Mouse (Mus musculus): Measurements from ENCODE around the gene Rps17. TPM values are rescaled to one million over a fixed set of nuclear protein-coding genes. Genes with fewer than 3 reads are reported as not detected.

The Rps17 gene
- total RNA-seq, 2 experiments from 2014 or later = 818 to 856 TPM

DNA sequence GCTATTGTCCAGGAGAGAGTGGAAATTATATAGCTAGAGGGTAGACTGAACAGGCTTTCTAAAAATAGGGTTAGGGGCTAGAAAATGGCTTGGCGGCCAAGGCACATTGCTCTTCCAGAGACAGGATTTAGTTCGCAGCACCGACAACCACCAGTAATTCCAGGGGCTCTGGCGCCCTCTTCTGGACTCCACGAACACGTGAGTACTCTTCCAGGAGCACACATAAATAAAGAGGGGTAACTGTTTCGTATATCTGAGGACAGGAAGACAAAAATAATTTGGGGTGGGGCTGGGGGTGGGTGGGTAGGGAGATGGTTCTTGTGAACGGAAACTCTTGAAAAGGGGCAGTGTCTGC, 8.6 kb downstream of the Rps17 start:
- peak; percentile 71 to 76 for DNase-seq
- intact Hi-C loops (cut with DNase I) = no loop called here

DNA sequence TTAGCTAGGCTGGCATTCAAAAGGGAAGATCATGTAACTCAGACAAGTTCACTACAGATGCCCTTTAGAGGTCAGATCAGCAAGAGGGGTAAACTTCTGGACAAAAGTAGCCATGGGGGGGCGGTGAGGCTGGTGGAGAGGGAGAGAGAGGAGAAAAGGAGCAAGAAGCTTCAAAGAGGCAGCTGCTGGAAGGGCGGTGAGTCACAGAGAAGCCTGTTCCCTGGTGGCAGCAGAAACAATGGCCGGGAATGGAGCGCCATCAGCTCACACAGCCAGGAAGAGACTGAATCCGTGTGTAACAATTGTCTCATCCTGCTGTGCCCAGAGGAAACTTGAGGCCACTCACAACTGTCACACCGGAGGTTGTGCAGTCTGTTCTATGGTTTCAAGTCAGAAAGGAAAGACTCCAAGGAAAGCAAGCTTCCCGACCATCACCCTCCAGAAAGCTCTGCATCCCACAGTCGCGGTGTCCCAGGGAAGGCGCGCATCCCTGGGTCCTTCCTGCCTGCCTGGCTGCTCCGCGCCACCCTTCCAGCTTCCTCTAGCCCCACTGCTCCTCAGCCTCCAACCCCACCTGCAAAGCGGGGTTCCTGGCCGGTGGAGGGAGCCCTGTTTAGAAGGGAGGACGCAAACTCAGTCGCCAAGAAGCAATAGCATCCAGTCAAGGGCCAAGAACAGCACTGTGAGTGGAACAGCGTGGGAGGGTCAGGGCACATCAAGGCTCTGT, 9.2 kb downstream of the Rps17 start:
- peak; percentile 34 to 37 for DNase-seq
- intact Hi-C loops (cut with DNase I) = no loop called here

DNA sequence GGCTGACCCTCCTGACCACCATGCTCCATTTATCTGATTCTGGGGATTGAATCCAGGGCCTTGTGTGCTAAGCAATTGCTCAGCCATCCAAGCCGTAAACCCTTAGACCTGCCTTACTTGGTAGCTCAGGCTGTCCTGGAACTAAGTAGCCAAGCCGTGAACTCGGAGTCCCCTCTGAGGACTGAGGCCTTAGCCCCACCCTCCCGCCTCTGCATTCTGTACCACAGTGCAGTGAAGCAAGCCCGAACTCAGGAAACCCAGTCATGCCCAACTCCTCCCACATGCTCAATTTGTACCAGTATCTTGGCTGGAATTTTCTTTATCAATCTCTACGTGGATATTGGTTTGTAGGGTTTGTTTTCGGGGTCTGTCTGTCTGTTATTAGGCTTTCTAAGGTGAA, 13.2 kb downstream of the Rps17 start:
- DNase-seq = no peak
- intact Hi-C loops (cut with DNase I) = loop anchor here (2.0 kb wide), 2 partner anchors 19 to 121 kb away; no protein-coding TSS in a partner anchor

DNA sequence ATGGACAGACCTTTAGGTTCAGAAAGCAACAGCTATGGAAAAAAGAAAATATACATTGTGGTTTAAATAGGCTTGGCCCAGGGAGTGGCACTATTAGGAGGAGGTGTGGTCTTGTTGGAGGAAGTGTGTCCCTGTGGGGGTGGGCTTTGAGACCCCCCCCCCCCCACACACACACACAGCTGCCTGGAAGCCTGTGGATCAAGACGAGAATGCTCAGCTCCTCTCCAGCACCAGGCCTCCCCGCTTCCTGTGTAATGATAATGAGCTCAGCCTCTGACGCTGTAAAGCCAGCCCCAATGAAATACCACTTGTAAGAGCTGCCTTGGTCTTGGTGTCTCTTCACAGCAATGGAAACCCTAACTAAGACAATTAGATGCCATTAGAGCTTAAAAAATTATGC, 14.3 kb downstream of the Rps17 start:
- intact Hi-C loops (cut with DNase I) = loop anchor here (2.0 kb wide), 1 partner anchor 120 kb away; no protein-coding TSS in a partner anchor
- DNase-seq = no peak

DNA sequence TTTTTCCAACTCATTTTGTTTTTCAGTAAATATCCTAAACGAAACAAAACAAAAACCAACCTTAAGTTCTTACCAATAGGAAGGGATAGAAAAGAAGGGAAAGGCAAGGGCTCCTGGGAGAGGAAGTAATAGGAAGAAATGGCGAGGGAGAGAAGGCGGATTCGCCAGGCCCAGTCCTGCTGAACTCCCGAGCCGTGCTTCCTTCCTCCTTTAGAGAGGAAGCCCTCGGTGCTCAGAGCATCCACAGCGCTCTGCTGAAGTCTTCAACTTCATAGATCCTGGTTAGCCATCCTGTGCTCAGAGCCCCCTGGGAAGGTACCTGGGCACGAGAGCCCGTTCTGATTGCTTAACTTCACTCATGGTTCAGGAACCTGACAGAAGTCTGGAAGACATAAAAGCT, 17.4 kb downstream of the Rps17 start:
- intact Hi-C loops (cut with DNase I) = no loop called here
- no peak for DNase-seq

DNA sequence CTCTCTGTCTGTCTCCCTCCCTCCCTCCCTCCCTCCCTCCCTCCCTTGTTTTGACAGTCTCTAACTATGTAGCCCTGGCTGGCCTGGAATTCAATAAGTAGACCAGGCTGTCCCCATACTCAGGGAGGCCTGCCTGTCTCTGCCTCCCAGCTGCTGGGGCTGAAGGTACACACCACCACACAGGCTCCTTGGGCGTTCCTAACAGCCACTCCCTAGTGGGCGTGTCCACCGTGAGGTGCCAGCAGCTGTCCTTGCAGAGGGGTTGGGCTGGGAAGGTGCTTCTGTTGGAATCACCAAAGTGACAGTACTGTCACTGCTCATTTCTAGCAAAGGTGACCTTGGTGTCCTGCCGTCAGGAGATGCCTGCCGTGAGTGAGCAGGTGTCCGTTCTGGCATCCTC, 18.2 kb downstream of the Rps17 start:
- intact Hi-C loops (cut with DNase I) = no loop called here
- DNase-seq = no peak

DNA sequence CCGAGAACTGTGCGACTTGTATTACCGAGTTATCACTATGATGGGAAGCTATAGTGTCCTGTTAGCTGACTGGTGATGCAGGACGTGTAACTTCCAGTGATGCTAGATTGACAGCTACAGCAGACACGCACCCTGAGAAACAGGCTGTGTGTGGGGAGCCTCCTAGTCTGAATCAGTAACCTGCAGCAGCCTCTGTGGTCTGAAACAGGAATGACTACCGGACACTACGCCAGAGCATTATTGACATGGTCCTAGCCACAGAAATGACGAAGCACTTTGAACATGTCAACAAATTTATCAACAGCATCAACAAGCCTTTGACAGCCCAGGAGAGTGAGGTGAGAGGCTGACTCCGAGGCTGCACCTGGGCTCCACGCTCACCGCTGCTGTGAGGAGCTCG, 19.0 kb downstream of the Rps17 start:
- intact Hi-C loops (cut with DNase I) = no loop called here
- no peak for DNase-seq

DNA sequence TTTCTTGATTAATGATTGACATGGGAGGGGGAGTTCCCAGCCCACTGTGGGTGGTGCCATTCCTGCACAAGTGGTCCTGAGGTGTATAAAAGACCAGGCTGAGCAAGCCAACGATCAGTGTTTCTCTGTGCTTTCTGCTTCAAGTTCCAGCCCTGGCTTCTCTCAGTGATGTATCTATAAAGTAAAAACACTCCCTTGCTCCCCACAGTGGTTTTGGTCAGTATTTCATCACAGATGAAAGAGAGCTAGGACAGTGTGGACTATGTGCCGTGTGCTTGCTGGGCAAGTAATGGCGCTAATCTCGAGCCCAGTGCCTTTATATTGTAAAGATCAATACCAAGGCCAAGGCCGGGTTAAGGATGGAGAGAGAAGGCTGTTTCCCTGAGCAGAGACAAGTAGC, 23.3 kb downstream of the Rps17 start:
- DNase-seq = no peak
- intact Hi-C loops (cut with DNase I) = no loop called here

DNA sequence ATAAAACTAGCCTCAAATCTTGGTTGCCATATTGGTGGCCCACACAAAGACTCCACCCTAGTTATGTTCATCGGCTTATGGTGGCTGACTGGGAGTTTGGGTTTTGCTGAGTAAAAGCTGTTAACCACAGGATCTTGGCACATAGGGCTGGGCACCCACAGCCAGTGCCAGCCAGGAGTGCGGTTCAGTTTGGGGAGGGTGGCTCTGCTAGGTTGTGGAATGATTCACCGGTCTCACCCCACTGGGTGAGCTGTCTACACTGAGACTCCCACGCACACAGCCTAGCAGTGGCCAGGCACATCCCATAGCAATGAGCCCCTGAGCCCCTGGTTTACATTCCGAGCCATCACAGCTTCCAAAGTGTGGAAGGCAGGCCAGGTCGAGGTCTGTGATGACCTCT, 25.3 kb downstream of the Rps17 start:
- no peak for DNase-seq
- intact Hi-C loops (cut with DNase I) = no loop called here

DNA sequence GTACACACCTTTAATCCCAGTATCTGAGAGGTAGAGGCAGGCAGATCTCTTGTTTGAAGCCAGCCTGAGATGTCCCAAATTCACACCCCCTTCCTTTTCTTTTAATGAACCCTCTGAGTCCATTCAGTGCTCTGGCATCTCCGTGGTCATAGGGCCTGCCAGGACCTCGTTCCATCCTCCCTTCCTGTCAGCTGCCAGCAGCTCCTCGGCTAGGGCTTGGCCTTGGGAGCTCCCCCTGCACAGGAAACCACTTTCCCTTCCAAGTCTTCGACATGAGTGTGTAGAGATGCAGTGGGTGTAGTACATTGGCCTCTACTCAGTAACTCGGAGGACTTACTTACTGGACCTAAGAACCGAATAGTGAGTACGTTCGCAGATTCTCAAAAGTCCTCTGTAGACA, 29.5 kb downstream of the Rps17 start:
- intact Hi-C loops (cut with DNase I) = no loop called here
- peak in 1 of 2 experiments; percentile 25 for DNase-seq

DNA sequence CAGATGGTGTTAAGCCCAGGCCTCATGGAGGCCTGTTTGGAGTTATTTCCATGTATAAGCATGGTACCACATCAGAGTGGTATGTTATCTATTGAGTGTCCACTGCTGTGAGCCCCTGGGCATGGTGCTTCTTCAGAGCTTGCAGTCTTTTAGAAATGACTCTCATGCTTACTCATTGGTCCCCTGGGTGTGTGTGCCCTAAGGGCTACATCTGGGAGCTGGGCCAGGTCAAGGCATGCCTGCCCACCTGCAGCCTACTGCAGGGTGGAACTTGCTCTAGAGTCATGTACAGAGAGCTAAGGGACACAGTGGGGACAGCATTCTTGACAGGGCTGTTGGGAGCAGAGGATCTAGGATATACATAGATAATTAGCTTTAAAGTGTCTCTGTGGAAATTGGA, 33.5 kb downstream of the Rps17 start:
- intact Hi-C loops (cut with DNase I) = no loop called here
- DNase-seq = no peak

DNA sequence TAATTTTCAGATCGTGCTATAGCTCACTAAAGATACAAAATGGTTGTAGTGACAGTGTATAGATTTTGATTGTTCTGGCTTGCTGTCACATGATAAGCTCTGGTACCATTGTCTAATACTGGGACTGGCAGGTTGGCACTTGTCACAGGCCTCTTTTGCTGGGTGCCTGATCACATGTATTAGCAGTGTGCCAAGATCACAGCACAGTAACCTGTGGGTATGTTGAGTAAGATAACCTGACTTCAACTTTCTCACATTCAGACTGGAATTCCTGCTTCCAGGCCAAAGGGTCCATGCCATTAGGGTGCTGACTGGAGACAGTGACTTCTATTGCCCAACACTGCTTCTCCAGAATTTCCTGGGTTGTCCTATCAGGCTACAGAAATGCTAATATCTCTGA, 33.9 kb downstream of the Rps17 start:
- intact Hi-C loops (cut with DNase I) = no loop called here
- DNase-seq = no peak

DNA sequence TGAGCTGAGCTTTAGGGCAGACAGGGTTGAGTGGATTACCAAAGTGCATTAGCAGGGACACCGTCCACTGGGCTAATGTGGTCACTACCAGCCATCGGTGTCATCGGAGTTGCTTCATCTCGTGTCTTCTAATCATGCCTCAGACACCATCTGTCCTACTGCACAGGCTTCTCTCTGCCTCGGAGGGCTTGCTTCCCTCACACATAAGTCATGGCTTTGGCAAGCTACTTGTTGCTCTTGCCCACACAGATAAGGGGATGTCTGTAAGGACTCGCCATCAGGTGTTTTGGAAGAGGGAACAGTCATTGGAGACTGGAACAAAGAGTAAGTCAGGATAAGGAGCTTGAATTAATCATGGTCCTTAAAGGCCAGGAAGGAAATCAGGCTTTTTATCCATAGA, 35.8 kb downstream of the Rps17 start:
- intact Hi-C loops (cut with DNase I) = loop anchor here (5.0 kb wide), 1 partner anchor 47 kb away; no protein-coding TSS in a partner anchor
- DNase-seq = no peak

DNA sequence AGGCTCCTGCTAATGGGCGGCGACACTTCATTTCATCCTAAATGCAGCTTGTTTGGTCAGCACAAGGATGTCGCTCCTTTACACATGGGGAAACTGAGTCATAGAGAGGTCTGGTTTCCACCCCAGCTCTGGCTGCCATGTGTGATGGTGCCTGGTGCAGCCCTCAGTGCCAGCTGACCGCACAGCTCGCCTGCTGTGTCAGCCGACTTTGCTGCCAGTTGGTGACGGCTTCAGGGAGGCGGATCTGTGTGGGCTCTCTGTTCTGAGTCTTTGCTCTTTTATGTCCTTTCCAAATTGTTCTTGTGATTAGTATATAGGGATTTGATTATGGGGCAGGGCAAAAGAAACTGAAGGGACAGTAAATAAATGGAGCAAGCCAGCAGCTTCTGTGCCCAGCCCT, 37.3 kb downstream of the Rps17 start:
- no peak for DNase-seq
- intact Hi-C loops (cut with DNase I) = loop anchor here (5.0 kb wide), 1 partner anchor 45 kb away; no protein-coding TSS in a partner anchor

DNA sequence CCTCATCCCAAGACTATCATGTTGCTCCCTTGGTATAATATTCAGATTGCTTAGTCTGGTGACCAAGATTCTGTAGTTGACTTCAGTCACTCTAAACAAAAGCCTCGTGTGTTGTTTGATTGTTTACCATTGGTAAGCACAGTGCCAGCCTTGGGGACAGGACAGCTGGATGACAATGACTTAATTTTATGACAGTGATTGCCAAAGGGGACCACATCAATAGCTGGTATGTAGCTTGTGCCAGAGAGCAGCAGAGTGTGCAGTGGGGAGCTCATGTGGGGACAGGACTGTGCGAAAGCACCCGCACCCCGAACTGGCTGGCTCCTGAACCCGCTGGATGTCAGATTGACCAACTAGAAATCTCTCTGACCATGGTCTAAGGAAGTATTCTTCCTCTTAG, 40.4 kb downstream of the Rps17 start:
- intact Hi-C loops (cut with DNase I) = loop anchor here (5.0 kb wide), 1 partner anchor 42 kb away; no protein-coding TSS in a partner anchor
- no peak for DNase-seq

DNA sequence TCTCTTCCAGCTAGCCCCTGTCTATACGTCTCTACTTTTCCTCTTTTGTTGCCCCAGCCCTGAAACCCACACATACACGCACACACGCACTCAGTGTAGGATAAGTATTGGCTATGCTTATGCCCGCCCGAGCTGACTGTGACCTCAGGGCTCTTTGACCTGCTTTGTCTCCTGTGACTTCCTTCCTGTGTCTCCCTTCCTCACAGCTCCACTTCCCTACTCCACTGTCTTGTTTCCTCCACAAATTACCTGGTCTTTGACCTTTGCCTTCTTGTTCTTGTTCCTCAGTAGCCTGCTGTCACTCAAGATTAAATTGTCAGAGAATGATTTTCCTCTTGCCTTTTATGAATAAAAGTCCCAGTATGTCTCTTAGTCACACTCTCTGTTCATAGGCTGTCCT, 41.0 kb downstream of the Rps17 start:
- no peak for DNase-seq
- intact Hi-C loops (cut with DNase I) = no loop called here

DNA sequence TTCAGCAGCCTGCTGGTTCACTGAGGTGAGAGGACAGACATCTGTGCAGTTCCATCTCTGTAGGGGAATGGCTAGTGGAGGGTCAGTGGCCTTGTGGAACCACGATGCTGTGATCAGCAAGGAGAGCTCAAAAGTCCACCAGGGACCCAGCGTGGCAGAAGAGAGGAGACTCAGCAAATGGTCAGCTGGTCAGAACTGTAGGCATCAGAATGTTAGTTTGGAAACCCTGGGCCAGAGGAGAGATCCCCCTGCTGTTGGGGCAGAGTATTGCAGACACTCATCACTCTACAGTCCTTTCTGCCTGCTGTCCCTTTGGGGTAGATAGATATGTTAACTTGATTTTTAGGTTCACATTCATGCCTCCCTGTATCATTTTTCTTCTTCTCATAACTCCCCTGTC, 41.4 kb downstream of the Rps17 start:
- intact Hi-C loops (cut with DNase I) = no loop called here
- DNase-seq = no peak

DNA sequence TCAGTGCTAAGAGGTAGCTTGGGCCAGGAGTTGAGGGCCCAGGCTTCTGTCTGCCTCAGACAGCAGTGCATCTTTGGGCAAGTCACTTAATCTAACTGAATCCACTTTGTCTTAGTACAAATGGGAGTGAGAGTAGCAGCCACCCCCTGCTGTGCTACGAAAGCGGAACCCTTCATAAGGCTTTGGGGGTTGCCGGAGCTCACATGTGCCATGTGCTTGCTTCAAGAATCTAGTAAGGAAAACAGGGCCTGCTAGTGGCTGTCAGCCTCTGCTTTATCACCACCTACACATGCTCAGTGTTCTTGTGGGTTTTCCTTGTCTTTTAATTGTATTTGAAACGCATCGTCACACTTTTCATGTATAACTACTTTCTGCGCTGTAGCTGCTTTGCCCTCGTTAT, 43.7 kb downstream of the Rps17 start:
- DNase-seq = no peak
- intact Hi-C loops (cut with DNase I) = no loop called here

DNA sequence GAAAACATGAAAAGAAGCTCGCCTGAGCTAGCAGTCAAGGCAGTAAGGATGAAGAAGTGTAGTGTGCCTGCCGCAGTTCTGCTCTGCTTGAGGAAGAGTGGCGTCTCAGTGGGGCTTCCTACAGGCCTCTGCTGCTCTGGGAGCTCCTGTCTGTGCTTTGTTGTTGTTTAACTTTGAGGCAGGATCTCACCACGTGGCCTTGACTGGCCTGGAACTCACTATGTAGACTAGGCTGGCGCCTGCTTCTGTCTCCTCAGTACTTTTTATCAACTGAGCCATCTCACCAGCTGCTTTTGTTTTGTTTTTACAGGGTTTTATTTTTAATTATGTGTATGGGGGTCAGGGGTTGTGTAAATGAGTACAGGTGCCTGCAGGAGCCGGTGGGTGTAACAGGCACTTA, 46.8 kb downstream of the Rps17 start:
- intact Hi-C loops (cut with DNase I) = no loop called here
- DNase-seq = no peak

DNA sequence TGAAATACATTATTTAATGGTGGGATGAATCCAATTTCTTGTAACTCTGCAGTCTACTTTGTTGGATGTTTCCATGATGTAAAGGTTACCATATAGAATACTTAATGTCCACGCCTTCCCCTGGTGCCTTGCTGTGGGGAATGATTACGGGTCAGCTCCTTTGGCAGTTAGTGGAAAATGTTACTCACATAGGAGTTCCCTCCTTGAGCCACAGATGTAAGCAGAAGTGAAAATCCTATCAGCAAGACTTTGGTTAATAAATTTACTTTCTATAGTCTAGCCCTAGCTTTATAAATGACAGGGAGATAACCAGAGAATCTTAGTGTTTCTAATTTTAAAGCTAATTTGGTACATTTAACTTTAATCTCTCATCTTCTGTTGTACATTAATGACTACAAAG, 49.9 kb downstream of the Rps17 start:
- intact Hi-C loops (cut with DNase I) = no loop called here
- DNase-seq = no peak
